Mouse (Mus musculus) CH12.LX (cell line): ENCODE measurements around the gene Tbl2. TPM values are rescaled to one million over a fixed set of nuclear protein-coding genes. Genes with fewer than 3 reads are reported as not detected.

Experiments used
- DNase-seq: peaks from one replicate; pipeline ENCODE4 v3.0.0-alpha.2; 2013; ENCODE audit errors: extremely low read depth
- H3K27ac ChIP-seq: 2 replicates; pipeline ENCODE4 v1.5.1; 2012; ENCODE audit warnings: low read depth, mild to moderate bottlenecking, control low read depth, moderate library complexity; ENCODE audit not compliant: insufficient read depth
- H3K27me3 ChIP-seq: replicated peaks from 2 replicates; pipeline ENCODE3; 2012; ENCODE audit warnings: inconsistent platforms
- H3K36me3 ChIP-seq, 2 experiments: replicated peaks in 1 of 2; 2 replicates each; pipeline versions ENCODE3 to v1.6.1; 2012; ENCODE audit warnings: inconsistent platforms in 1 of 2, low read length in 1 of 2, mild to moderate bottlenecking in 1 of 2, mixed read lengths in 1 of 2, moderate library complexity in 1 of 2; ENCODE audit not compliant: control insufficient read depth in 1 of 2, insufficient read depth in 1 of 2
- H3K4me1 ChIP-seq, 2 experiments: 2 replicates each; pipeline ENCODE4 v1.6.1; 2012; ENCODE audit warnings: inconsistent platforms in 1 of 2, moderate library complexity in 1 of 2; ENCODE audit not compliant: insufficient read depth in 2 of 2, control insufficient read depth in 1 of 2
- H3K4me2 ChIP-seq: 2 replicates; pipeline ENCODE4 v1.6.1; 2012; ENCODE audit warnings: low read depth, mild to moderate bottlenecking, control low read depth; ENCODE audit not compliant: poor library complexity, insufficient read depth, severe bottlenecking
- H3K4me3 ChIP-seq, 3 experiments: fragments of 150-350 bp in 1 of 3; sonication (generic) in 1 of 3; replicated peaks in 1 of 3; 2 replicates each; pipeline versions ENCODE3 to v1.5.1; 2011 to 2012; ENCODE audit warnings: low read depth in 2 of 3, low read length in 2 of 3, mild to moderate bottlenecking in 2 of 3, moderate library complexity in 2 of 3, control low read depth in 1 of 3, improper control_type of control experiment in 1 of 3, inconsistent platforms in 1 of 3, mixed read lengths in 1 of 3; ENCODE audit not compliant: poor library complexity in 1 of 3
- H3K79me2 ChIP-seq: replicated peaks from 2 replicates; pipeline ENCODE4 v1.6.1; 2012; ENCODE audit warnings: mild to moderate bottlenecking, moderate library complexity; ENCODE audit not compliant: control insufficient read depth, poor library complexity, insufficient read depth, severe bottlenecking; ENCODE audit errors: extremely low read depth
- H3K9ac ChIP-seq: 2 replicates; pipeline ENCODE4 v1.6.1; 2012; ENCODE audit warnings: low read depth, mild to moderate bottlenecking, control low read depth, moderate library complexity; ENCODE audit not compliant: insufficient read depth
- H3K9me3 ChIP-seq: replicated peaks from 2 replicates; pipeline ENCODE3; 2012; ENCODE audit warnings: low read length, inconsistent platforms, mixed read lengths
- BHLHE40 ChIP-seq: IDR thresholded peaks from 2 replicates; pipeline ENCODE4 v1.6.1; 2011; ENCODE audit warnings: mild to moderate bottlenecking, low read depth, low read length, improper control_type of control experiment
- CHD2 ChIP-seq: IDR thresholded peaks from 2 replicates; pipeline ENCODE4 v1.6.1; 2011; ENCODE audit warnings: low read length, improper control_type of control experiment
- E2F4 ChIP-seq: IDR thresholded peaks from 2 replicates; pipeline ENCODE4 v1.6.1; 2011; ENCODE audit warnings: low read depth, low read length, improper control_type of control experiment; ENCODE audit not compliant: insufficient replicate concordance
- IRF4 ChIP-seq: IDR thresholded peaks from 2 replicates; pipeline ENCODE4 v1.6.1; 2014; ENCODE audit warnings: low read depth, mild to moderate bottlenecking, inconsistent platforms, low read length, improper control_type of control experiment
- JUN ChIP-seq: IDR thresholded peaks from 2 replicates; pipeline ENCODE4 v1.6.1; 2011; ENCODE audit warnings: low read depth, mild to moderate bottlenecking, low read length, improper control_type of control experiment, moderate library complexity; ENCODE audit not compliant: insufficient read depth
- KAT2A ChIP-seq: IDR thresholded peaks from 2 replicates; pipeline ENCODE4 v1.6.1; 2012; ENCODE audit warnings: low read length, improper control_type of control experiment, inconsistent platforms; ENCODE audit not compliant: insufficient replicate concordance
- MAX ChIP-seq: IDR thresholded peaks from 2 replicates; pipeline ENCODE4 v1.6.1; 2011; ENCODE audit warnings: low read length, improper control_type of control experiment
- MXI1 ChIP-seq: IDR thresholded peaks from 2 replicates; pipeline ENCODE4 v1.6.1; 2011; ENCODE audit warnings: mild to moderate bottlenecking, low read depth, low read length, improper control_type of control experiment
- MYC ChIP-seq: IDR thresholded peaks from 2 replicates; pipeline ENCODE4 v1.6.1; 2011; ENCODE audit warnings: low read depth, mild to moderate bottlenecking, improper control_type of control experiment, low read length
- NRF1 ChIP-seq: IDR thresholded peaks from 2 replicates; pipeline ENCODE4 v1.6.1; 2014; ENCODE audit warnings: low read depth, mild to moderate bottlenecking, inconsistent platforms, low read length, improper control_type of control experiment, moderate library complexity
- PAX5 ChIP-seq: IDR thresholded peaks from 2 replicates; pipeline ENCODE4 v1.6.1; 2012; ENCODE audit warnings: low read length, inconsistent platforms, mixed read lengths
- POLR2AphosphoS2 ChIP-seq: IDR thresholded peaks from 2 replicates; pipeline ENCODE4 v1.6.1; 2011; ENCODE audit warnings: low read depth, low read length, improper control_type of control experiment
- SIN3A ChIP-seq: IDR thresholded peaks from 2 replicates; pipeline ENCODE4 v1.6.1; 2012; ENCODE audit warnings: low read length, improper control_type of control experiment, inconsistent platforms
- USF1 ChIP-seq: IDR thresholded peaks from 2 replicates; pipeline ENCODE4 v1.6.1; 2014; ENCODE audit warnings: low read depth, mild to moderate bottlenecking, inconsistent platforms, low read length, improper control_type of control experiment
- USF2 ChIP-seq: conservative IDR thresholded peaks from 2 replicates; pipeline ENCODE4 v1.6.1; 2011; ENCODE audit warnings: low read depth, low read length, improper control_type of control experiment
- ZMIZ1 ChIP-seq: IDR thresholded peaks from 2 replicates; pipeline ENCODE4 v1.6.1; 2012; ENCODE audit warnings: low read depth, mild to moderate bottlenecking, inconsistent platforms, low read length, improper control_type of control experiment
- ZNF384 ChIP-seq: IDR thresholded peaks from 2 replicates; pipeline ENCODE4 v1.6.1; 2012; ENCODE audit warnings: low read depth, low read length, improper control_type of control experiment, inconsistent platforms
- dilution Hi-C: fragments of 300-500 bp; cut with MboI; formaldehyde crosslinking; loops from 2 replicates; pipeline ENCODE4 v1.14.3; 2020; ENCODE audit warnings: low sequenced_read_pairs; ENCODE audit not compliant: extremely low pct_unique_long_range_greater_than_20kb, extremely low pct_ligation_motif_present
- in situ Hi-C: fragments of 300-500 bp; cut with MboI; formaldehyde crosslinking; loops from 3 replicates; pipeline ENCODE4 v1.14.3; 2019; ENCODE audit warnings: low sequenced_read_pairs, low pct_ligation_motif_present, low pct_unique_long_range_greater_than_20kb, mixed read lengths
- polyA plus RNA-seq: library from polyadenylated mRNA; unstranded; fragments of >175 nt; gene quantifications from 2 replicates; pipeline ENCODE4 v1.2.1, GENCODE M21; 2012; ENCODE audit warnings: low read depth; ENCODE audit not compliant: insufficient read length
- total RNA-seq, 2 experiments: library from RNA; depleted of rRNA; stranded (reverse); fragments of 300-350 nt in 1 of 2; fragments of >200 nt in 1 of 2; gene quantifications; 2 replicates each; pipeline ENCODE4 v1.2.3; 2012 to 2014

Tbl2 gene
- total and polyA plus RNA-seq, 3 experiments: 20.0 to 31.9 (median 24.8) TPM

DNA sequence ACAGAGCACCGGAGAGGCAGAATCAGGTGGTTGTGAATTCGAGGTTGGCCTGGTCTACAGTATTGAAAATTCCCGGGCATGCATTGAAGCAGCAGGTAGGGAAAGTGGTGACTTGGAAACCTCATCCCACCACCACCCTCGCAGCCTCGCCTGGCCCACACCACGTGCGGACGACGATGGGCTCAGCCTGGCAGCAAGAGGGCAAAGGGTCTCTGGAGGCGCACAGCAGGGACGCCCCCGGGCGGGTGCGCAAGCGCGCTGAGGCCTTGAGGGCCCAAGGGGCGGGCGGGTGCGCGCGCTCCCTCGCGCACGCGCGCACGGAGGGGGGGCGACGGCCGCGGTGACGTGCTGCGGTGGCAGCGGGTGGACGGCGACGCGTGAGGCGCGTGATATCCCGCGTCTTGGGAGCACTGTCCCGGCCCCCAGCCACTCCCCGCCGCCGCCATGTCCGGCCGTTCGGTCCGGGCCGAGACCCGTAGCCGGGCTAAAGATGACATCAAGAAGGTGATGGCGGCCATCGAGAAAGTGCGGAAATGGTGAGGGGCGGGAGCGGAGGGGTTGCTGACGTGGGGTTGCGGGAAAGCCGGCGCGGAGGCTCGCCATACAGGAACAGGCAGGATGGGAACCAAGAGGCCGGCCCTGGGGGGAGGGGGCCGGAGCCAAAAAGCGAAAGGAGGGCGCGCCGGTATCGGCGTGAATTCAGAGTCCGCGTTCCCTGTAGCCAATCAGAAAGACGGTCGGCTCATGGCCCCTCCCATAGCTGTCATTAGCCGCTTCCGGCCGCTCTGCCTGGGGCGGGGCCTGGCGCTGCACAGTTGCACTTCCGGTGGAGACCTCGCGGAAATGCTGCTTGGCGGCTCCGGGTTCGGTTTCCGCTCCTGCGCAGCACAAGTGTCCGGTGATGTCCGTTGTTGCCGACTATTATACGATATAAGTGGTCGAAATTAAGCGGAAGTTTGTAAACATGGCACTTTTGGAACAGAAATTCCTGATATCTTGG, 18.9 kb downstream of the Tbl2 start, which contains the start of gene Bcl7b (continued):
- no peak for TF ChIP-seq POLR2AphosphoS2
- peak; percentile 96 for TF ChIP-seq NRF1
- TF ChIP-seq SIN3A: peak; percentile 40; the same call in 1 of the 2 replicates
- TF ChIP-seq ZNF384: no peak
- no peak for TF ChIP-seq PAX5
- peak; percentile 49 for TF ChIP-seq USF2
- peak; percentile 45 for TF ChIP-seq IRF4
- 0 out of 2 replicates have a peak, but pooled peaks have one; percentile 11 for TF ChIP-seq USF1
- TF ChIP-seq KAT2A: peak; percentile 77; the same call in 1 of the 2 replicates
- peak; percentile 88; the same call in 1 of the 2 replicates for TF ChIP-seq E2F4
- TF ChIP-seq JUN: no peak
- 0 out of 2 replicates have a peak, but pooled peaks have one; percentile 7 for TF ChIP-seq ZMIZ1
- peak; percentile 78 for TF ChIP-seq CHD2

DNA sequence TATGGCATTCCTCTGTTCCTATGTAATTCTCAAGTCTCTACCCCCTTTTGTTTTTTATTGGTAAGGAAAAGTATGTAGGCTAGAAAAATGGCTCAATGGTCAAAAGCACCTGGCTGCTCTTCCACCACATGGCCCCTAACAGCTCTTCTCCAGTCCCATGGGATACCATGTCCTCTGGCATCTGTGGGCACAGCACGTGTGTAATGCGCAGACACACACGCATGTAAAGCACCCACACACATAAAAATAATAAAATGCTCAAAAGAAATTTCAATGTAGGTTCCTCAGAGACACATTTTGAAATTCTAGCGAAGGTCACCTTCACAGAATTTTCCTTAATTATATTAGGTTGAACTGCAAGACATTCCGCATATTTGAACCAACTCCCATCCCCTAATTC, 20.0 kb downstream of the Tbl2 start:
- no peak for DNase-seq
- H3K79me2 ChIP-seq: peaks cover 13% of the 10 kb centered on the region
- peak overlapping the region; percentile 67 to 81 (median 72) for H3K4me3 ChIP-seq
- peaks cover 10 to 30% of the 10 kb centered on the region in 2 experiments for H3K36me3 ChIP-seq
- peak; percentile 57; the same call in 1 of the 2 replicates for TF ChIP-seq MYC
- TF ChIP-seq MXI1: no peak
- peak; percentile 60; the same call in 1 of the 2 replicates for TF ChIP-seq MAX
- peak; percentile 71 for TF ChIP-seq BHLHE40
- peak overlapping the region; percentile 89 for H3K4me2 ChIP-seq
- peaks cover 9 to 26% of the 10 kb centered on the region in 2 experiments for H3K4me1 ChIP-seq
- no peak overlapping the region for H3K27ac ChIP-seq
- H3K27me3 ChIP-seq: no peaks in the 10 kb centered on the region
- dilution Hi-C loops (no loop called here), in situ Hi-C loops (no loop called here)
- H3K9me3 ChIP-seq: no peaks in the 10 kb centered on the region
- peak overlapping the region; percentile 88 for H3K9ac ChIP-seq
